Mouse (Mus musculus): ENCODE data around the gene Sstr3.

Sstr3 gene

DNA sequence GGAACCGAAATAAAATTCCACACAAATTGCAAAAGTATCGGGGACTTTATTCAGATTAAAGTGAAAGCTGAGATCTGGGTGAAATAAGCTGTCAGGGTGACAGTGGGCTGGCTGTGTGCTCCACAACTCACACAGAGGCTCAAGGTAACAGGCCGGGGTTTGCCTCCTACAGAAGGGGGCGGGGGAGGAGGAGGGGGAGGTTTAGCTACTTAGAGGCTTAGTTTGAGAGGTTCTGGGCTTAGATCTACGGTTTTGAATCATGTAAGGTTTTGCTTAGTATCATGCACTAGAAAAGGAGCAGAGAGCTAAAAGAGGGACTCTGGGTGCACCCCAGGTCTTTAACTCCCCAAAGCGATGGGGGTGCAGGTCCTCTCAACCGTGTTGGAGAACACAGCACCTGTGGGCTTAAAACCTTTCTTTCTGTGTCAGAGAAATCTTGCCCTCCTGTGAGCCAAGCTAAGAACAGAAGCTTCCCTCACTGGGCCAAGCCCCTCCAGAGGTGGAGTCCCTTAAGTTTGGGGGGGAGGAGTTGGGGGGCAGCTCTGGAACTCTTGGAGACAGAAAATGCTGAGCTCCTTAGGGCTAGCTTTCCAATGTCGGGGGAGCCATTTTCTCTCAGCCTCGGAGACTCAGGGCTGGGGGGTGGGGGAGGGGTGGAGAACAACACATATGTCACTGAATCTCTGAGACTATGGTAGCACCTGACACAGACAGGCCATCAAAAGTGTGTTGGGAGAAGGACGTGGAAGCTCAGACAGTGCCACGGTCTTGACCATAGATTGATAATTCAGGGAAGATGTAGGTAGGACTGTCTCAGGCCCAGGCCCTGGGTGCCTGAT, 14.9 kb upstream of the Sstr3 start:
- no peak for DNase-seq (ENCODE audit: low spot score in 2 of 2)

DNA sequence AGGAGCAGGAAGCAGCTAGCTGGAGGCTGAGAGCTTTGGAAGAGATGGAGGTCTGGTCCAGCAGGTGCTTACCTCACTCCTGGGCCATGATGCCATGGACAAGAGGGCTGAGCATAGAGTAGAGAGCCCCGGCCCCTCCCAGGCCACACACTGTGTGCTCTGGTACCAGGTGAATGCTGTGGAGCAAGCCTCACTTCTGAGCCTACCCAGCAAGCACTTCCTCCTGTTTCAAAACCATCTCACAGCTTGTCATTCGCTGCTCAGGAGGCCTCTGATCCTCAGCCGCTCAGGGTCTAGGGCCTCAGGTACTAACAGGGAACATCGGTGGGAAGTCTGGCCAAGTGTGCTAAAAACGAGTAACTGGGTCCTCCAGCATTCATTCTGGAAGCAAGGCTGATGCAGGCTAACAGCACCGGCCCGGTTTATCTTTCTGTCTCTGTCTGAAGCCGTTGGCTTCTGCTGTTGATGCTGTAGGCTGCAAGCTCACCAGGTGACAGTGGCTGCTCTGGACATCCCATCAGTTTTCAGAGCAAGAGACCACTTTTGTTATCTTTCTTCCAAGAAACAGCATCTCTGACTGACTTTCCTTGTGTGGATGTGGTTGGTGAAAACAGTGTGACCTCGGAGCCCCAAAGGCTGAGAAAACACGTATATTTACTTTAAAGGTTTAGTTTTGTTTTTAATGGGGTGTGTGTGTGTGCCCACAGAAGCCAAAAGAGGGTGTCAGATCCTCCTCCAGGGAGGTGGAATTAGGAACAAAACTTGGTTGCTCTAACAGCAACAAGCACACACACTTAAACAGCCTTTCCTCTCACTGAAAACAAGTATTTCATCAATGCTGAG, 13.4 kb upstream of the Sstr3 start:
- DNase-seq (ENCODE audit: low spot score in 2 of 2): no peak

DNA sequence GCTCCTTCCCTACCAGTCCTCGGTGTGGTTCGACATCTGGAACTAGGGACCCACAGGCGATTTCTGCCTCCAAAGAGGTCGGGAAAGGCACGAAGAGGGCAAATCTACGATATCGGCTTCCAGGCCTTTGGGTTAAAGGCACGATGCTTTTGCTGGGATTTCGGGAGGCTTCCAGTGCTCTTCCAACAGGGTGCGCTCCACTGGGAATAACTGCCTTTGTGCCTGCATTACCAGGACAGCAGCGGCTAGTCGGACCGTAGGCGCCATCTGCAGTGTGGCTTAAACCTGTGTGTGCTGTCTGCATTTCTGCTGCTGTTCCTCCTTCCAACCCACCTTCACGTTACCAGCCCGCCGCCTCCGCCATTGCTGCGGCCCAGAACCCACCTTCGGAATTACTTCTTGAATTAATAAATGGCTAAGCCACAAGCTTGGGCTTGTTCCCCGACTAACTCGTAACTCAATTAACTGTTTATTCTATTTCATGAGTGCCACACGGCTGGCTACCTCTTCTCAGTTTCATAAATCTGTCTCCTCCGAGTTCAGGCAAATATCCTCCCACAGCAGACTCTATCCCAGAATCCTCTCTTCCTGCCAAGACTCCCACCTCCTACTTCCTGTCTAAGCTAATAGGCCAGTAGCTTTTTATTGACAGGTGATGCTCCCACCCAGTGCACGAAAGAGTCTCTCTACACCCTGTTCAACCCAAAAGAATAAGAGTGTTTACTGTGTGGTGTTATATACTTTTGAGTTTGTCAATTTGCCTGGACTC, 10.2 kb upstream of the Sstr3 start:
- no peak for DNase-seq (ENCODE audit: low spot score in 2 of 2)

DNA sequence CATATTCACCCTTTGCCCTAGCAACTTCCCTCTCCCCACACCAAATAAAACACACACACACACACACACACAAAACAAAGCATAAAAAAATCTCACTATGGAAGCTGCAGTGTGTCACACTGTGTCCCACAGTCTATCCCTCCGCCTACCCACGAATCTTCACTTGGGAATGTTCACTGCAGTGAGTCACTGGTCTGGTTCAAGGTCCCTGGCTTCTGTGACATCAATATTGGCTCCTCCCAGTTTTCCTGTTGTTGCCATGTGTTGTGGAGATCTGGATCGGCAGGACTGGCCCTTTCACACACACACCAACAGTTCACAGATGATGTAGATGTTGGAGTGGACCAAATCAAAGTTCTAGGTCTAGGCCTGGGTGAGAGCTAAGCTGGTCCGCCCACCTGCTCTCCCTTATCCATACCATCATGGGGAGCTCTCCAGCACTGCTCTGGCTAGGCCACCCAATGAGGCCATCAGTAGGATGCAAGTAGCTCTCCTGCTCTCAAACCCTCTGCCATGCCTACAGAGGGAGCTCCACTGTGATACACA, 4.8 kb upstream of the Sstr3 start:
- no peak for DNase-seq (ENCODE audit: low spot score in 2 of 2)

DNA sequence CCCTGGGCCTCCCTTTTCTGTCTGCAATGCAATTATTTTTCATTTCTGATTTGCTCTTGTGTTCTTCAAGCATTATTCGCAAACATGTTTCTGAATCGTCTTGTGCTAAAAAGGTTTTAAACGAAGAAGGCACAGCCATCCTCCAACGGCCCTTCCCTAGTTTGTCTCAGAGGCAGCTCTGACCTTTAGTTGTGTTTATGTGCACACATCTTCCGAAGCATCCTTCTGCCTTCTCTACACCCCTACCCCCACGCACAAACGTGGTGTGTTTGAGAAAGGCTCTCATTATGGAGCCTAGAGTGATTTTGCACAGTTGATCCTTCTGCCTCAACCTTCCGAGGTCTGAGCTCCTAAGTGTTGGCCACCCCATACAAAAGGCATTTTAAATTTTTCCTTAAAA, 4.2 kb upstream of the Sstr3 start:
- DNase-seq (ENCODE audit: low spot score in 2 of 2): no peak

DNA sequence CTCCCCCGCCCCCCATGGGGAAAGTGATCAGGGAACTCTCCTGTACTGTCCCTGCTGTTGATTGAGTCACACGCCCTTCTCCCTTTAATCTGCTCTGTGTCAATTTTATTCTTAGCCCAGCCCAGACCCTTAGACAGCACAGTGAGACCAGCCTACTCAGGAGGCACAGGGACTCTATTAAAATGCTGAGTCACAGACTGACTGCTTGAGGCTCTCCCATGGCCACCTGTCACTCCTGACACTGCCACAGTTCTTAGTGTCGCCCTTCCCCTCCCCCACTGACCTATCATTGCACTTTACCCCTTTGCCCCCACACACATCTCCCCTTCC, 3.8 kb upstream of the Sstr3 start:
- no peak for DNase-seq (ENCODE audit: low spot score in 2 of 2)

DNA sequence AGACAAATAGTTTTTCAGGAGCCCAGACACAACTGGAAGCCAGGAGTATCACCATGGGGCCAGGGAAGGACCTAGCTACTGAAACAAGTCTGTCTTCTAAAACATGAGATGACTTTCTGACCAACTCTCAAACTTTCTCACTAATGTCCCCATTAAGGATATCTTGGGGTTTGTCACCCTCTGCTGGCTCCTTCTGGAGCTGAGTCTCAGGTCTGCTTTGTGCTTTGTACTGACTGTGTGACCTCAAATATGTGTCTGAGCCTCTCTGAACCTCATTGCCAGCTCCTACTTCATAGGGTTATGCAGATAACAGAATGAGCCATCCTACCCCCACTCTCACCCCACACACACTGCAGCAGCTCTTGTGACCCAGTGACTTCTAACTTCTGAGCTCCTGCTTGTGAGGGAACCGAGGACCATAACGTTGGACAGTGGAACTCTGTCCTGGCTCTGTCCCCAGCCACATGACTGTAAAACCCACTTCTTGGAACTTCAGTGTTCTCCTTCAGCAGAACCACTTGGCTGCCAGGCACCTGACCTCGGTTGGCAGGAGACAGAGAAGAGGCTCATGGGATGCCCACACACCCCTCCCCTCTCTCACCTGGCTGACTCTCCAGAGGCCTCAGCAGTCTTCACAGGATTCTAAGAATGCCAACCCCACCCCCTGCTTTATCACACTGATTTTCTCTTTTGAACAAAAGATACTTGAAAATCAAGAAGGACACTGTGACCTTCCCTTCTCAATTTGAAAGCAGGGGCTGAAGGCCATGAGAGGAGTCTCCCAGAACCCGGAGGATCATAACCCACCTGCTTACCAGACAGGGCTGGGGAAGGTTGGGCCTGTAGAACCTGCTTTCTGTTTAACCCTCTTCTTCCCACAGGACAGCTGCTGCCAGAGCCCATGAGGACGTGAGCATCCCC, 3.2 kb upstream of the Sstr3 start:
- DNase-seq (ENCODE audit: low spot score in 2 of 2): no peak

DNA sequence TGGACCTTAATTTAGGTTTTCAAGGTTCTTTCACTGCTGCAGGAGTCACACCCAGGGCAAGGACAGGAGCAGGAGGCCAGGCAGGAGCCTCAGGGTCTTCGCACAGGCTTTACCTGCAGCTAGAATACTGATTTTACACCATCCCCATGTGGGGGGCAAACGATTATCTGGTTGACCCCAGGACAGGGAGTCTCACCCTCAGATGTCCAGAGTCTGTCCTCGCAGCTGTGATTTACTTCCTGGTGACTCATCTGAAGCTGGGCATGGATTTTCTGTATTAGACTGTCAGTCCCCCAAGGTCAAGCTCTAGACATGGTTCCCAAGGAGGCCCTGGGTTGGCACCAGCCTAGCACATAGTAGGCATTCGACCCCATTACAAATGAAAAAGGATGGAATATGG, 1.6 kb upstream of the Sstr3 start:
- DNase-seq (ENCODE audit: low spot score in 2 of 2): no peak

DNA sequence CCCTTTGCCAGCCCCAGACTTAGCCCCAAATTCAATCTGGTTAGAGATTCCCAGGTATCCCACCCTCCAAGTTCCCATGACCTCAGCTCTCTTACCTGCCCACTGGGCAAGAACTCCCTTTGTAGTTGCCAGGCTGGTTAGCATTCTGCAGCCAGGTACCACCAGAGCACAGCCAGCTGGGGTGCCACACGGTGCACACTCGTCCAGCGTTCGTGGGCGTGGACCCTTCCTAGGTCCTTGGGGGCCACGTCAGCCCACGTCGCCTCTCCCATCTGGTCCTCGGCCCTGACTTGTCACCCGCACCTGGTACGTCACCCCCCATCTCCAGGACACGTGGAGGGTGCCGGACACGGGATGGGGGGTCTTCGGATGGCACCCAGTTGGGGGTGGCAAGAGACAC, 444 bp downstream of the Sstr3 start:
- no peak for DNase-seq (ENCODE audit: low spot score in 2 of 2)

DNA sequence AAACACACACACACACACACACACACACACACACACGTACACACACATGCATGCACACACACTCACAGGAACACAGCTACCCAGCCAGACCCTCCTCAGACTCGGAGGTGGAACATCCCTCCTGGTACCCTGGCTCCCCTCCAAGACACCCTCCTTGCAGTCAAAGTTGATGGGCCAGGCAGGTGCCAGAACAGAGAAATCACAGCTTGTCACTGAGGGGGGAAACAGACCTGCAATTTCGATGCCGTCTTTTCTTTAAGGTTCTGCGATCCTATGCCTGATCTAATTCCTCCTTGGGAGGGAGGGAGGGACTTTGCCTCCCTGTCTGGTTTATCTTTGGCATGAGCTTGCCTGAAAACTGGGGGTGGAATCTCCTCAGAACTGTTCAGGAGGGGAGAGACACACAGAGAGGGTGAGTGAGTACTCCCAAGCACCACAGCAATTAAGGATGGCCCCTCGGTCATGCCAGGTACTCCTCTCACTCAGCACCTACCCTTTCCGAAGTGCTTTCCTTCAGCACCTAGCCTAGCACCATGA, 1.6 kb downstream of the Sstr3 start:
- DNase-seq (ENCODE audit: low spot score in 2 of 2): no peak

DNA sequence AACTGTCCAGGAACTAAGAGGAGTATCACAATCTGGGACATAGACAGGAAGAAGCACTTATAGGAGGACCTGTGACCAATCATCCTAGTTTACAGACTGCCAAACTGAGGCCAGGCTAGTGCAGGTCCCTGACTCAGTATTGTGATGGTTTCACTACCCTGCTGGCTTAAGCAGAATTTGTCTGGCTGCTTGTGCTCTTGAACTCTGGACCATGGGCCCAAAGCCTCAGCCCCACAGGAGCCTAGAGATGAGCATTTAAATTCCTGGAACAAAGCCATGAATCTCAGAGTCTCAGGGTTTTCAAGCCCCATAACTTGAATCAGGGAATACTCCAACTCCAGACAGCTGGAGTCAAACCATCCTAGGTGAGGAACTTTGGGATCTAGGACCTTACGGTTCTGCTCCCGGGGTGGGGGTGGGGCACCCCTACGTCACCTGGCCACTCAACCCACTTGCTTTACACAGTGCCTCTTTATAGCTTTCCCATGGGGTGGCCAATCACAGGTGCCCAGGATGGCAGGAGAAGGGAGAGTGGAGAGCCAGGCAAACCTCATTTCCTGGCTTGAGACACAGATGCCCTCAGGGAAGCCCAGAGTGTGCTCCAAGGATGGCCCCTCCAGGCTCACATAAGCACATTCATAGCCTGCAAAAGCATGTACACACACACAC, 2.3 kb downstream of the Sstr3 start:
- no peak for DNase-seq (ENCODE audit: low spot score in 2 of 2)

DNA sequence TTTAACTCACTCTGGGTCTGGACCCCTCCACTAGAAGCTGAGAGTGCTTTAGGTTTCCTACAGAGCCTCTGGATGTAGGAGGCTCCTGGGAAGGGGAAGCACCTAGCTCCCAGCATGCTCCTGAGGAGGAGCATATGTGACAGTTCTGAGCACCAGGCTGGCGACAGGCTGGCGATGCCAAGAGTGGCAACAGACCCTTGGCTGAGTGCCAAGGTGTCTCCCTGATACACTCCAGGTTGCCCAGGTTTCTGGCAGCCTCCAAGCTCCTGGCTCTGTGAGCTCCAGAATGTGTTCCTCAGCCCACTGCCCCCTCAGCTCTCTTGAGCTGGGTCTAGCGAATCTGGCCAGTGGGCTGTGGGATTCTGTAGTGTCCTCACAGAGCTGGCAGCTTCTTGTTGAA, 2.9 kb downstream of the Sstr3 start:
- no peak for DNase-seq (ENCODE audit: low spot score in 2 of 2)

DNA sequence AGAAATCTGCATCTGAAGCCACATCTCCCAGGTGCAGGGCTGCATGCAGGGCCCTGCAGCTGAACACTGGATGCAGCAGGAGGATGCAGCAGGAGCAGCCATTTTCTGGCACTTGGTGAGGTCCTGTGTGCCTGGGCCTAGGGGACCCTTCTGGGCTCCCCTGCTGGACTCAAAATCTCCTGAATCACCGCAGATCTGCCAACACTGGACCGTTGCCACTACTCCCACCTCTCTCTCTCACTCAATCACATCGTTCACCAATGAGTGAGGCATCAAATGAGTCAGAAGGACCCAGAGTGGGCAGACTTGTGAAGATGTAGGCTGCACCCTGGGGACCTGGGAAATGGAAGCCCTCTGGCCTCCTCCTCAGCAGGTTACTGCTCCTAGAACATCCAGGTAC, 3.4 kb downstream of the Sstr3 start:
- no peak for DNase-seq (ENCODE audit: low spot score in 2 of 2)

DNA sequence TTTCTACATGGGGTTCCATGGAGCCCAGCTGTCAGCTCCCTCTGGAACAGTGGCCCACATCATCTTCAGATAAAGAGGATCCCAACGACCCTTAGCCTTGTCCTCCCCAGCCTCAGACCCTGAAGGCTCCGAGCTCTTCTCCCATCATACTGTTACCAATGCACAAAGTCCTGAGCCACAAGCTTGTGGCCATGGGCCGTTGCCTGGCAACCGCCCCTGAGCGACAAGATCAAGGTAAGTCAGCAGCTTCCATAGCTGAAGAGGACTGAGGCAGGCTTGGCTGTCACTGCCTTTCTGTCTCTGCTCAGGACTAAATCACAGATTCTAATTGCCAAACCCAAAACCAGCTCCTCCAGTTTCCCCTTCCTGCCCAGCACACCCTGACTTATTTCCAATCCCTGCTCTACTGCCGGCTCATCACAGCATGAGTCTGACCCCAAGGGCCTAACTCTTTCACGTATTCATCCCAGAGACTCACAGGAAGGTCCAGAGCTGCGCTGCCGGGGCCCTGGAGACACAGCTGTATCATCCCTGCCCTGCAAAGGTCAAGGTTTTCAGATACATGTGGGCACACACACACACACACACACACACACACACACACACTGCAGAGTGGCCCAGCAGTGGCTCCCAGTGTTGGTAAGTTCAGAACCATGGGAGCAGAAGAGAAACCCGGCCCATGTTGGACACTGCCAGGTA, 8.6 kb downstream of the Sstr3 start:
- DNase-seq (ENCODE audit: low spot score in 2 of 2): no peak

DNA sequence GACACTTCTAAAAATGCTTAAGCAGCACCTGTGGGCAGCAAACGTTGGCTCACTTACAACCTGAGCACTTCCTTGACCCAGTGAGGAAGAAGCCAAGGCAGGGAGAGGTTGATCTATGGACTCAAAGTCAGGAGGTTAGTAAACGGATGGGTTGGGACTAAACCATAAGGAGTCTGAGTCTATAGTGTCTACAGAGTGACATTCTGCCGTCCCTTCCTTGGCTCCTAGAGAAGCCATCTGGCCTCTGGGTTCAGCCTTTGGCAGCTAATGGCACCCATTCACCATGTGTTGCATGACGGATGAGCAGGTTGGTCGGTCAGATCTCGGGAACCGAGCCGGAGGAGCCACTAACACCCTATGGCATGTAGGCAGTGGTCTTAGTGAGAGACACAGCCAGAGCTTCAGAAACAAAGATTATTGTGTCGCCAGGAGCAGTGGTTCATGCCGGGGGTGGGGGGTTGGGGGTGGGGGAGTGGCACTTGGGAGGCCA, 11.1 kb downstream of the Sstr3 start:
- DNase-seq (ENCODE audit: low spot score in 2 of 2): no peak

DNA sequence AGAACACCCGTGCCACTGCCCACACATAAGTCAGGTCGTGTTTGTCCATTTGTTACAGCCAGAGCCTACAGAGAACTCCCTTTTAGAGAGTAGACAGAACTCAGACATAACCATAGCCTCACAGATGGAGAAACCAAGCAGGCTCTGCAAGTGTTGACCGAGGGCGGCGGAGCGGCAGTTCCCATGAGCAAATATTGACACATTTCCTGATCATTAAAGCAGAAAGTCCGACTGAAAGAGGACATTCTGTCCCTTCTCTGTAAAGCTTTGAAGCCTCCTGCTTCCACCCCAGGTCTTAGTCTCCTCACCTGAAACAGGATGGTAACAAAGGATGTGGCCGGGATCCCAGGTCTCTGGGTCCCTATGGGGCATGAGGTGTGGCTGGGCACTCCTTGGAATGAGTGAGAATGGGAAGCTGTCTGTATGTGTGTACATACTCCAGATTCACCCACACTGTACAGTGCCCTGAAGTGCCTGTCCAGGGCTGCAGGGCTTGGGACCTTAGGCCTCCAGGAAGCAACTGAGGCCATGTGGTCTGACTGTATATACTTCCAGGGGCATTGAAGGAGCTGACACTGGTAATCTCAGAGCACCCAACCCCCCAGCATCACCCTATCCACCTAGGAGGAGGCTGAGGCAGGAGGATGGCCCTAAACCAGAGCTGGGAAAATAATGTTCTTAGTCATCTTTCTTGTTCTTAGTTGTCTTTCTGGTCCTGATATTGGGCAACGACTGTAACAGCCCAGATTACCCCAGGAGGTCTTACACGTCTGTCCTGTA, 11.7 kb downstream of the Sstr3 start:
- DNase-seq (ENCODE audit: low spot score in 2 of 2): no peak

DNA sequence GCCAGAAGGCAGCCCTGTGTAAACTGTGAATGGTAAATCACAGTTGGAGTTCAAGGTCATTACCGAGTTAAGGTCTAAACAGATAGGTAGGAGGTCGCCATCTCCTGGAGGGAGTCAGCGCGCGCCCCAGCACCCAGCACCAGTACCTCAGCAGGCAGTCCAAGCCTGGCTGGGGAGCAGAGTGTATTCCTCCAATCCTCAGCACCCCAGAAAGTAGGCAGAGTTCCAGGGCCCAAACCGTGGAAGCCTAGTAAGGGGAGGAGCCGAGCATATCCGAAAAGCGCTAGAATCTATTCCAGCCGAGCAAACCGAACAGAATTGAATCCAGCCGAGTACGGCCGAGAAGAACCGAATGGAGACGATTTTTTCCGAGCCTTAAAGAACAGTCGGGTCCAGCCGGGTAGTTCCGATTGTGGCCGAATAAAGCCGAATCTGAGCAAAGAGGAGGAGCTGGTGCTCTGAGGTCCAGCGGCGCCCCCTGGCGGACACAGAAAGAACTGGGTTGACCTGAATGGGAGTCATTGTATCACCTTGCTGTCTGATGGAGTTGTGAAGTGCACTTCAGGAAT, 12.5 kb downstream of the Sstr3 start:
- DNase-seq (ENCODE audit: low spot score in 2 of 2): peak; percentile 98 to 99

DNA sequence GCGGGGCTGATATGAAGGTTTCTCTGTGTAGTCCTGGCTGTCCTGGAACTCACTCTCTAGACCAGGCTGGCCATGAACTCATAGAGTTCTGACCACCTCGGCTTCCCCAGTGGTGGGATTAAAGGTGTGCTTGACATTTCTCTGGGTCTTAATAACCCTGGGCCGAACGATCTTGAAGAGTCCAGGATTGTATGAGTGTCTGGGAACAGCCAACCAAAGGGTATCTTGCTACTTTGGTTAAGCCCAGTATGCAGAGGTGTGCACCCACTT, 13.1 kb downstream of the Sstr3 start:
- DNase-seq (ENCODE audit: low spot score in 2 of 2): no peak

All from frontal cortex, postnatal 10 days (tissue).